Mouse (Mus musculus) liver, adult 2 months (tissue): ENCODE results near the gene Ttc27. TPM values are rescaled to one million over a fixed set of nuclear protein-coding genes. Genes with fewer than 3 reads are reported as not detected.

Source experiments
- DNase-seq: peaks from one replicate; pipeline ENCODE4 v3.0.0-alpha.2; 2011; ENCODE audit warnings: low read depth, low spot score; ENCODE audit errors: extremely low read depth
- H3K27ac ChIP-seq: fragments of 200-500 bp; replicated peaks from 2 replicates; pipeline ENCODE4 v1.5.1; 2012; ENCODE audit warnings: low read depth, mild to moderate bottlenecking, control low read depth, inconsistent platforms, low read length; ENCODE audit not compliant: insufficient read depth
- H3K27me3 ChIP-seq: fragments of 200-500 bp; 2 replicates; pipeline ENCODE4 v1.6.1; 2012; ENCODE audit warnings: mild to moderate bottlenecking, moderate library complexity, low read length, inconsistent platforms; ENCODE audit not compliant: control insufficient read depth, insufficient read depth
- H3K36me3 ChIP-seq: fragments of 200-500 bp; 2 replicates; pipeline ENCODE4 v1.6.1; 2012; ENCODE audit warnings: low read length, inconsistent platforms; ENCODE audit not compliant: control insufficient read depth, insufficient read depth
- H3K4me1 ChIP-seq: fragments of 200-500 bp; 2 replicates; pipeline ENCODE4 v1.6.1; 2011; ENCODE audit warnings: low read length; ENCODE audit not compliant: control insufficient read depth, insufficient read depth
- H3K4me3 ChIP-seq: fragments of 200-500 bp; 2 replicates; pipeline ENCODE4 v1.5.1; 2011; ENCODE audit warnings: low read depth, mild to moderate bottlenecking, control low read depth, low read length, moderate library complexity; ENCODE audit not compliant: insufficient read depth
- H3K79me2 ChIP-seq: fragments of 200-500 bp; 2 replicates; pipeline ENCODE4 v1.6.1; 2012; ENCODE audit warnings: inconsistent platforms, mild to moderate bottlenecking, low read length, moderate library complexity; ENCODE audit not compliant: control insufficient read depth, insufficient read depth
- H3K9ac ChIP-seq: fragments of 200-500 bp; 2 replicates; pipeline ENCODE4 v1.6.1; 2012; ENCODE audit warnings: low read depth, mild to moderate bottlenecking, control low read depth, inconsistent platforms, low read length
- CTCF ChIP-seq: fragments of 200-500 bp; IDR thresholded peaks from 2 replicates; pipeline ENCODE4 v1.5.1; 2011; ENCODE audit warnings: low read depth, low read length, control low read depth
- POLR2A ChIP-seq: fragments of 200-500 bp; IDR thresholded peaks from 2 replicates; pipeline ENCODE4 v1.6.1; 2011; ENCODE audit warnings: low read length, control low read depth; ENCODE audit not compliant: insufficient read depth; ENCODE audit errors: extremely low read depth
- WGBS: fragments of 180-500 bp; shearing (Covaris S2); methylation state at CpG from one replicate; pipeline ENCODE4 v1.1.7; 2018; 5-methylcytosine and 5-hydroxymethylcytosine counted together
- polyA plus RNA-seq: library from polyadenylated mRNA; depleted of rRNA; stranded (reverse); fragments of >200 nt; gene quantifications from 2 replicates; pipeline ENCODE4 v1.2.3, GENCODE M21; 2012
- total RNA-seq: library from RNA; depleted of rRNA; stranded (reverse); fragments of >200 nt; gene quantifications from 2 replicates; pipeline ENCODE4 v1.2.3, GENCODE M21; 2014

Gene Ttc27
- total and polyA plus RNA-seq, 2 experiments = 2.8 to 12.4 TPM

DNA sequence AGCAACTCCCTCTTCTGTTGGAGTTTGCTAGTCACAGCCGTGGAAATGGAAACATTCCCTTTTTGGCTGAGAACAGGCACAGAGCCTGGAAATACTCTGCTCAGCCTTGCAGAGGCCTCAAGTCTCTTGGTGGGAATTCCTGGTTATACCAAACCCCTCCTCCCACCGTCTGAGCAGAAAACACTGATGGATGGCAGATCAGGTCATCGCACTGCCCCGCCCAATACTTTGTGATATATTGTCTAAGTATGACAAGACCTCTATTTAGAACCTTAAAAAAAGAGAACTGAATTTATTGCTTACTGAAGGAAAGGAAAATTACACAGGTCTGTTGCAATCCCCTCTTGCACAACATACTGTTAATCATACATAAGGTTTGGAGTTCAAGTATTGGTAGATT lies 6.8 kb upstream of the Ttc27 start:
- Histone ChIP-seq H3K36me3 (no peaks in the 10 kb centered on the region), H3K4me3 (no peak overlapping the region), H3K79me2 (no peaks in the 10 kb centered on the region), H3K27me3 (no peaks in the 10 kb centered on the region), H3K4me1 (peaks cover 8% of the 10 kb centered on the region), H3K9ac (no peak overlapping the region), H3K27ac (peak overlapping the region; percentile 71)
- WGBS = 55% methylated on average over 4 of the region's 4 CpGs
- TF ChIP-seq POLR2A = no peak
- TF ChIP-seq CTCF = no peak
- DNase-seq = peak; percentile 89

DNA sequence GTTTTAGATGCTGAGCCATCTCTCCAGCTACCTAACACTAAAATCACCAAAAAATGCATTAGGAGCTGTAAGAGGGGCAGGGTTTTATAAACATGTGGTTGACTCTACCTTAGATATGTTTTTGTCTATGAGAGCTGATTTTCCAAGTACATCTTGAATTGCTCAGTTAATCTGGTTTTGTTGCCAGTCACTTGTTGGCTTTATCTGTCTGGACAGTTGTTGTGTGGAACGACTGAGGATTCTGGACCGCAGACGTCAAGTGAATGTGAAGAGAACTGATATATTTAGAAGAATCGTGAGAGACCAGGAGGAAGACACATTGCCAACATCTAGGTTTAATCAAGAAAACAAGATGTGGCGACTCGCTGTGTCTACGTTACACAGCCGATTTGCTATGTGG lies 5.9 kb upstream of the Ttc27 start:
- H3K27me3 ChIP-seq = no peaks in the 10 kb centered on the region
- no peak for DNase-seq
- peaks cover 8% of the 10 kb centered on the region for H3K4me1 ChIP-seq
- H3K4me3 ChIP-seq = no peak overlapping the region
- no peaks in the 10 kb centered on the region for H3K36me3 ChIP-seq
- no peaks in the 10 kb centered on the region for H3K79me2 ChIP-seq
- 96% methylated on average over 8 of the region's 8 CpGs for WGBS
- no peak overlapping the region for H3K9ac ChIP-seq
- TF ChIP-seq POLR2A (no peak), CTCF (no peak)
- no peak overlapping the region for H3K27ac ChIP-seq

DNA sequence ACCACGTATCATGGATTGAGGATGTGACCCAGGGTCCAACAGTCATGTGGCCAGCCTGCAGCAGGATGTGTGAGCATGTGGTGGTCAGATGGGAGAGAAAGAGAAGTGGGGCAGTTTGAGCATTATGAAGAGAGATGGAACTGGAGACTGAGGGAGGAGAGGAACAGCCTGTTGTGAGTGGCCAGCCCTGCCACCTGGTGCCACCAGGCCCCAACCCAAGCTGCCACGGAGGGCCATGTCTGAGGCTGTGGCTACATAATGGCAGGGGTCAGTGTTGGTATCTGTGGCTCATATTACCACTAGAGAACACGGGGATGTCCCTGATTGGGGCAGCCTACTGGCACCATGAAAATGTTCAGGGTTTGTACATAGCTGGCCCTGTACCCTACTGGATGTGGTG lies 2.4 kb upstream of the Ttc27 start:
- Histone ChIP-seq H3K27me3 (no peaks in the 10 kb centered on the region), H3K4me3 (no peak overlapping the region), H3K27ac (no peak overlapping the region), H3K9ac (no peak overlapping the region), H3K4me1 (peaks cover 10% of the 10 kb centered on the region), H3K36me3 (no peaks in the 10 kb centered on the region), H3K79me2 (peaks cover 2% of the 10 kb centered on the region; the same call in 1 of the 2 replicates)
- WGBS = 64% methylated on average over 3 of the region's 3 CpGs
- TF ChIP-seq CTCF = no peak
- TF ChIP-seq POLR2A = no peak
- DNase-seq = no peak

DNA sequence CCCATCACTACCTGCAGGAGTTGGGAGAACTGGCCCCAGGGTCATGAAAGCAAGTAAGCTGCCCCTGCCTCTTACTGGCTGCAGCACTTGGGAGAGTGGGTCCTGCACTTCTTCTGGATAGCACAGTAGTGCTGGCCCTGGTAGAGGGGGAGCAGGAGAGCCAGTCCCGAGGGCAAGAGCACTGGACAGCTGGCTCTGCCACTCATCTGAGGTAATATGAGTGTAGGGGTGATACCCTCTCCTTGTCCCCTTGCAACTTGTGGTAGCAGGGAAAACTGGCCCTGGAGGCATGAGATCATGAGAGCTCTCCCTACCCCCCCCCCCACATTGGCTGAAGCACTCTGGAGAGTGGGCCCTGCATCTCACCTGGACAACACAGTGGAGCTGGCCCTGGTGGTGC lies 1.8 kb upstream of the Ttc27 start:
- Histone ChIP-seq H3K4me1 (peaks cover 8% of the 10 kb centered on the region), H3K79me2 (peaks cover 2% of the 10 kb centered on the region; the same call in 1 of the 2 replicates), H3K27ac (no peak overlapping the region), H3K36me3 (no peaks in the 10 kb centered on the region), H3K27me3 (no peaks in the 10 kb centered on the region), H3K4me3 (no peak overlapping the region), H3K9ac (no peak overlapping the region)
- WGBS = 81% methylated on average over 1 of the region's 1 CpGs
- TF ChIP-seq POLR2A (no peak), CTCF (no peak)
- no peak for DNase-seq

DNA sequence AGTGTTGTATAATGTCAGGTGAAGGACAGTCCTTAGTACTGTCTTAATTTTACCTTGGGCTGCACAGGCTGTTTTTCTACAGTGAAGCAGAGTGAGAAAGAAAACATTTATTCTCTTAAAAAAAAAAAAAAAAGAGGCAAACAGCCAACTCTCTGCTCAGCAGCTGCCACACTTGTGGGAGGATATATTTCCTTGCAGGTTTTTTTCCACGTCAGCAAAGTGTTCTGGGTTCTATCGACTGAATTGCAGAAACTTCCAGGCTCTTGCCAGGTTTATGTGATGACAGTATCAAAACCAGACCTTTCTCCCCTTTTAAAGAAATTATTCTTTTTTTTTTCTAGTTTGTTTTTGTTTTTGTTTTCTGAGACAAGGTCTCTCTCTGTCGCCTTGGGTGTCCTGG lies 889 bp upstream of the Ttc27 start:
- H3K27me3 ChIP-seq = no peaks in the 10 kb centered on the region
- H3K9ac ChIP-seq = no peak overlapping the region; the same call in 1 of the 2 replicates
- DNase-seq = peak; percentile 38
- no peak overlapping the region; the same call in 1 of the 2 replicates for H3K4me3 ChIP-seq
- TF ChIP-seq POLR2A = no peak
- TF ChIP-seq CTCF = no peak
- 26% methylated on average over 3 of the region's 3 CpGs for WGBS
- H3K27ac ChIP-seq = no peak overlapping the region
- H3K4me1 ChIP-seq = peaks cover 2% of the 10 kb centered on the region; the same call in 1 of the 2 replicates
- H3K79me2 ChIP-seq = peaks cover 2% of the 10 kb centered on the region; the same call in 1 of the 2 replicates
- H3K36me3 ChIP-seq = 0 out of 2 replicates have a peak, but pooled peaks cover 4% of the 10 kb centered on the region

DNA sequence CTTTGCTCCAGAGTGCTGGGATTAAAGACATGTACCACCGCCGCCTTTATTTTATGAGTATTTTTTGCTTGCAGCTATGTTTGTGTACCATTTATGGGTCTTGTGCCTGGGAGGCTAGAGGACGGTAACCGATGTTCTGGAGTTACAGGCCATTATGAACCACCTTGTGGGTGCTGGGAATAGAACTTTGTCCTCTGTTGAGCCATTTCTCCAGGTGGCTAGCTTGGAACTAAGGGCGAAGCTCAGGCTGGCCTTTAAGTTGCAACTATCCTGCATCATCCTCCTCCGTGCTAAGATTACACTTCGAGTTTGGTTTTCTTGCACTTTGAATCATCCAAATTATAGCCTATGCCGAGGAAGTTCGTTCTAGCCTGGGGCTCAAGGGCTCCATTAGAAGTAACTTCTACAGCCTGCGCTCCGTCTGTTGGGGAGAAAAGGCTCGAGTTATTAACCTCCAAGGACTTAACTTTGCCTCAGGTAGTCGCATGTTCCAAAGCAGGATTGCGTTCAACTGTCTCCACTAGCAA lies 378 bp upstream of the Ttc27 start:
- 4% methylated on average over 14 of the region's 14 CpGs for WGBS
- peak; percentile 79 for DNase-seq
- Histone ChIP-seq H3K9ac (peak overlapping the region; percentile 68), H3K27ac (peak overlapping the region; percentile 82), H3K4me3 (peak overlapping the region; percentile 90), H3K4me1 (peaks cover 2% of the 10 kb centered on the region; the same call in 1 of the 2 replicates), H3K79me2 (peaks cover 2% of the 10 kb centered on the region; the same call in 1 of the 2 replicates), H3K27me3 (no peaks in the 10 kb centered on the region), H3K36me3 (peaks cover 8% of the 10 kb centered on the region)
- TF ChIP-seq POLR2A (no peak), CTCF (no peak)
